Mouse (Mus musculus): ENCODE measurements around the gene Wnk1. TPM values are rescaled to one million over a fixed set of nuclear protein-coding genes. Genes with fewer than 3 reads are reported as not detected.

Gene Wnk1
- total RNA-seq (2023), result 100 to 1,000 TPM; 331 to 352 TPM

DNA sequence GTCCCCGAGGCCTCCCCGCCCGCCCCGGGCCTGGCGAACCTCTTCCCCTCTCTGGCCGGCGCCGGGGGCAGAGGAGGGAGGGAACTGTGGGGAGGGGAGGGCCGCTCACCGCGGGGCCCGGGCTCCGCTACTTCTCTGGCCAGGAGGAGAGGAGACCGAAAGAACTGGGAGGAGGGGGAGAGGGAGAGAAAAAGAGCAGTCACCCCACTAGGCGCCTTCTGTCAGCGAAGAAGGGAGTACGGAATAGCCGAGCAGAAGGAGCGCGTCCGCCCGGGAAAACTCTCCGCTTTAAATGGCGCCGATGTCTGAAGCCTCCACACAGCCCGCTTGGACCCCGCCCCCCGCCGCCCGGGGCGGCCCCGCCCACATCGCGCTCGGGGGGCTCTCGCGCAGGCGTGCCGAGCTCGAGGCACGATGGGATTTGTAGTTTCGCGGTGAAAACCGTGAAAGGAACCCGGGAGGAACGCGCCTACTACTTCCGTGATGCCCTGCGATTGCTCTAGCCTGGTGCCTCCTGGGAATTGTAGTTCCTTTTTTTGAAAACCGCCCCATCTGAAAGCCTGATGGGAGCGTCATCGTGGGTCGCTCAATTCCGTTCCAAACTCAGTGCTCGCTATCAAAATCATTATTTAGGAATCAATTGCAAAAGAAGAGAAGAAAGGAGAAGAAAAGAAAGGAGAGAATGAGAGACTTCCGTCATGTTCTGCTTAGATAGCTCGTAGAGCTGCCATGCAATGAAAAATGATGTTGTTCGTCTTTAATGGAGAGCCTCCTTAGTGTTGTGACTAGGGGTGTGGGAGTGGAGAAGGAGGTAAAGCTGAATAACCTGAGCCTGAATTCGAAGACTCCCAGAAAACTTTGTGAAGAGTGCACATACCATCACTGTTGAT, at the start of gene Wnk1:
TSS of gene Wnk1 (minus strand) at position 307 of the 890 bp plus-strand sequence.

DNA sequence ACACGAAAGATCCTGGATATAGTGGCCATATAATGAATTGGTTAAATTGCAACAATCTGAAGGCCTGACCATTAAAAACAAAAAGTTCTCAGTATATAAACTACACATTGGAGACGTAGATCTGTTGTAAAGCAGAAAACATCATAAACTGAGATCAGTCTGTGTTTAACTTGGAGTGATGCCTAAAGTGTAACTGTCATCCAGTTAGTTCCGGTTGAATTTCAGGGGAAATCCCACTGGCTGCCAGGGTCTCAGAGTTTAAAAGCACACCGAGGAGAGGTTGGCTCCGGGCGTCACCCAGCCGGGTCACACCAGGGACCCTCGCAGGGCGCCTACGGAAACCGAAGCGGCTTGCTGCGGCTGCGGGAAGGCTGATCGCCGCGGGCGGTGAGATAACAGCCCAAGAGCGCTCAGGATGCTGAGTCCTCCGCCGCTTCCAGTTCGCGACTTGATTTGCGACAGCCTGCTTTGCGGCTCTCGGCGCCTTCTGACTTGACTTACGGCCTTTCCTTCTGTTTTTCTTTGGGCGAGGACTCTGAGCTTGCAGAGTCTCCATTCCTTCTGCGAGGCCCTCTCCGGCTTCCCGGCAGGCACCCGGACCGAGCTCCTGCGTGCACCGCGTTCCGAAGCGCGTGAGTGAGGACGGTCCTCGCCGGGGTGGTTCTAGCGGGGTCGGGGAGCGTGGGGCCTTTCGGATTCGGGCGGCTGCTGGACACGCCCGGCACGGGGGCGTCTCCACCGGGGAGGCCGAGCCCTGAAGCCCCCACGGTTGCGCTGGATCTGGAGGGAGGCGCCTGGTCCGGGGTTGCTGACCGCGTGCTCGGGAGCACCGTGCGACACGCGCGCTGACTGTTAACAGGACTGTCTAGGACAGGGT, 136.0 kb downstream of the Wnk1 start, which contains the start of gene Rad52:
TSS of gene Rad52 (plus strand) at position 495 of the 877 bp plus-strand sequence.

Other genes with a start within 250 kb of the Wnk1 start
- gene Erc1, start 190.5 kb downstream of the Wnk1 start, total RNA-seq (2023), result 10 to 100 TPM; 15.2 to 15.5 TPM
- gene Rad52, start 136.0 kb downstream of the Wnk1 start, total RNA-seq (2023), result 10 to 100 TPM; 27.7 to 29.2 TPM
- gene Ninj2, start 54.7 kb upstream of the Wnk1 start, total RNA-seq (2023), result 1 to 10 TPM in 1 of 2 experiments, under 1 TPM in 1; 0.70 to 2.0 TPM